8 mouse cellular contexts compared by ENCODE assay signal in the genomic region with DNA sequence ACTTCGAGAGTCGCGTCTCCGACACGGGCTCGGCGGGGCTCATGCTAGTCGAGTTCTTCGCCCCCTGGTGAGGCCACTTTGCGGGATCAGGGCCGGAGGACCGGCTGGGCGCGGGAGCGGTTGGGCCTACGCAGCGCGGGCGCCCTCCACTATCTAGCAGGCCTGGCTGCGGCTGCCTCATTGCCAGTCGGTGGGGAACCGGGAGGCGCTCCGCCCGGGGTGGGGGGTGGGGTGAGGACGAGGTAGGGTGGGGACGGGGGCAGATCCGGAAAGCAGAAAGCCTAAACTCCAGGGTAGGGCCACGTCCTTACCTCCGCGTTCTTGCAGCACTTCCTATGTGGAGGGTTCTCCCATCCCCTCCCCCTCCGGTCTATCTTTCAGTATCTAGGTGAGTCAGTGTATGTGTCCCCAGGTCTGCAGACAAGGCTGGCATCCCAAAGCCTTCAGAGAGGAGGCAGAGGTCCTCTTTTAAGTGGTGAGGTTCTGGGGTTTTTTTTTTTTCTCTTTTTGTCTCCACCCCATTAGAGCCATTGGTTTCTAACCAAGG. TPM values are rescaled to one million over a fixed set of nuclear protein-coding genes. Genes with fewer than 3 reads are reported as not detected.
A peak's percentile ranks its signal among the peaks of the same experiment; 100 is the strongest.
DNase-seq lines count a peak whose midpoint lies in the region; ATAC-seq and TF ChIP-seq lines count a peak whose summit lies in the region.

No protein-coding gene starts in this region.

- peak overlapping the region; percentile 98 for H3K9ac ChIP-seq in embryonic facial prominence, embryonic 11.5 days (replicated peaks; ENCODE audit: low read length)
- peak overlapping the region; percentile 97 for H3K9ac ChIP-seq in hindbrain, embryonic 13.5 days
- peak overlapping the region; percentile 97 for H3K9ac ChIP-seq in liver, embryonic 15.5 days
- H3K9ac ChIP-seq in neural tube, embryonic 13.5 days, result peak overlapping the region; percentile 97

- H3K27ac ChIP-seq in embryonic facial prominence, embryonic 11.5 days (replicated peaks; ENCODE audit: low read depth, low read length), result peak overlapping the region; percentile 97
- H3K27ac ChIP-seq in hindbrain, embryonic 13.5 days, result peak overlapping the region; percentile 97
- H3K27ac ChIP-seq in liver, embryonic 15.5 days (replicated peaks), result peak overlapping the region; percentile 95
- peak overlapping the region; percentile 98 for H3K27ac ChIP-seq in neural tube, embryonic 13.5 days (replicated peaks)

- peak; percentile 31 for ATAC-seq in Patski
- peak; percentile 22 for ATAC-seq in embryonic facial prominence, embryonic 11.5 days (replicated peaks; ENCODE audit: insufficient number of reproducible peaks, low FRiP score, low TSS enrichment, low read depth)
- peak; percentile 63 for ATAC-seq in hindbrain, embryonic 13.5 days (ENCODE audit: low FRiP score)
- ATAC-seq in liver, embryonic 15.5 days (ENCODE audit: insufficient read depth), result peak; percentile 69
- peak; percentile 60 for ATAC-seq in neural tube, embryonic 13.5 days (ENCODE audit: low read depth)

- CTCF ChIA-PET in Patski (lab: Charles Lee), result interaction anchor here (0.6 to 3.0 kb wide), 4 partner anchors 9 to 61 kb away, joined by 3 to 13 read pairs (median 4); no protein-coding TSS in a partner anchor

- DNase-seq in lung, adult 18-20 months, result peak; percentile 48 to 53
- DNase-seq in lung, postnatal 4 days, result no peak
- DNase-seq in Patski (ENCODE audit: low read depth, low spot score), result peak; percentile 17
- peak; percentile 51 for DNase-seq in embryonic facial prominence, embryonic 11.5 days (ENCODE audit: low spot score)
- DNase-seq in spleen, postnatal 14 days (ENCODE audit: low spot score in 2 of 2), result no peak

- no peak for TF ChIP-seq CTCF in Patski (IDR thresholded peaks at IDR 0.05)

- H3K9me3 ChIP-seq in embryonic facial prominence, embryonic 11.5 days (replicated peaks; ENCODE audit: control insufficient read depth, low read length), result no peaks in the 10 kb centered on the region
- H3K9me3 ChIP-seq in hindbrain, embryonic 13.5 days, result no peaks in the 10 kb centered on the region
- no peaks in the 10 kb centered on the region for H3K9me3 ChIP-seq in liver, embryonic 15.5 days (replicated peaks)
- H3K9me3 ChIP-seq in neural tube, embryonic 13.5 days, result no peaks in the 10 kb centered on the region

- no peaks in the 10 kb centered on the region for H3K4me1 ChIP-seq in embryonic facial prominence, embryonic 11.5 days (ENCODE audit: control insufficient read depth, insufficient read depth, low read length)
- peaks cover 50% of the 10 kb centered on the region for H3K4me1 ChIP-seq in hindbrain, embryonic 13.5 days (replicated peaks)
- peaks cover 47% of the 10 kb centered on the region for H3K4me1 ChIP-seq in liver, embryonic 15.5 days (replicated peaks)
- H3K4me1 ChIP-seq in neural tube, embryonic 13.5 days (replicated peaks), result peaks cover 60% of the 10 kb centered on the region

- under 1% methylated on average over 26 of the region's 32 CpGs for WGBS in embryonic facial prominence, embryonic 11.5 days
- 1% methylated on average over 29 of the region's 32 CpGs for WGBS in hindbrain, embryonic 13.5 days
- 1% methylated on average over 32 of the region's 32 CpGs for WGBS in liver, embryonic 15.5 days (ENCODE audit: insufficient replicate concordance)
- WGBS in neural tube, embryonic 13.5 days, result under 1% methylated on average over 32 of the region's 32 CpGs

- H3K4me2 ChIP-seq in embryonic facial prominence, embryonic 11.5 days (ENCODE audit: low read depth, low read length), result peak overlapping the region; percentile 57
- H3K4me2 ChIP-seq in hindbrain, embryonic 13.5 days, result peak overlapping the region; percentile 58
- peak overlapping the region; percentile 89 for H3K4me2 ChIP-seq in liver, embryonic 15.5 days
- H3K4me2 ChIP-seq in neural tube, embryonic 13.5 days, result peak overlapping the region; percentile 79

- no peaks in the 10 kb centered on the region for H3K27me3 ChIP-seq in Patski
- H3K27me3 ChIP-seq in embryonic facial prominence, embryonic 11.5 days (ENCODE audit: control insufficient read depth, insufficient read depth, low read length), result no peaks in the 10 kb centered on the region
- H3K27me3 ChIP-seq in hindbrain, embryonic 13.5 days, result no peaks in the 10 kb centered on the region
- no peaks in the 10 kb centered on the region for H3K27me3 ChIP-seq in liver, embryonic 15.5 days
- no peaks in the 10 kb centered on the region for H3K27me3 ChIP-seq in neural tube, embryonic 13.5 days

- POLR2A ChIA-PET in Patski (lab: Charles Lee), result interaction anchor here (0.8 kb wide), 1 partner anchor 60 kb away, joined by 5 read pairs; a partner anchor contains a TSS

- H3K4me3 ChIP-seq in embryonic facial prominence, embryonic 11.5 days (ENCODE audit: low read depth, low read length), result peak overlapping the region; percentile 99
- peak overlapping the region; percentile 98 for H3K4me3 ChIP-seq in hindbrain, embryonic 13.5 days
- H3K4me3 ChIP-seq in liver, embryonic 15.5 days (replicated peaks), result peak overlapping the region; percentile 100
- H3K4me3 ChIP-seq in neural tube, embryonic 13.5 days, result peak overlapping the region; percentile 99

- H3K36me3 ChIP-seq in embryonic facial prominence, embryonic 11.5 days (replicated peaks; ENCODE audit: control insufficient read depth, insufficient read depth, low read depth, low read length), result peaks cover 7% of the 10 kb centered on the region
- peaks cover 13% of the 10 kb centered on the region; the same call in 1 of the 2 replicates for H3K36me3 ChIP-seq in hindbrain, embryonic 13.5 days
- peaks cover 30% of the 10 kb centered on the region for H3K36me3 ChIP-seq in liver, embryonic 15.5 days (replicated peaks)
- peaks cover 23% of the 10 kb centered on the region for H3K36me3 ChIP-seq in neural tube, embryonic 13.5 days

- in situ Hi-C loops in Patski (cut with MboI; ENCODE audit: low pct_unique_long_range_greater_than_20kb), result no loop called here

RNA-seq across cellular contexts. Expression of a gene that starts 0.6 kb away (rescaled TPM):
- 2.2 TPM for polyA plus RNA-seq in Patski (2021)
- polyA plus RNA-seq in embryonic facial prominence, embryonic 11.5 days (2014; fragmentation: Nextera tagmentation; extraction: Ambion mirVana), result 1.8 and 2.0 TPM in 2 replicates
- polyA plus RNA-seq in hindbrain, embryonic 13.5 days (2015; fragmentation: Nextera tagmentation; extraction: Ambion mirVana), result 5.7 and 6.8 TPM in 2 replicates
- 0.61 and 0.97 TPM in 2 replicates for polyA plus RNA-seq in liver, embryonic 15.5 days (2015; fragmentation: Nextera tagmentation; extraction: Ambion mirVana)
- 3.5 and 4.8 TPM in 2 replicates for polyA plus RNA-seq in neural tube, embryonic 13.5 days (2015; fragmentation: Nextera tagmentation; extraction: Ambion mirVana)

RNA-seq across cellular contexts. Expression of a gene that starts 0.6 kb away (rescaled TPM):
- 942 TPM for polyA plus RNA-seq in Patski (2021)
- polyA plus RNA-seq in embryonic facial prominence, embryonic 11.5 days (2014; fragmentation: Nextera tagmentation; extraction: Ambion mirVana), result 589 and 609 TPM in 2 replicates
- polyA plus RNA-seq in hindbrain, embryonic 13.5 days (2015; fragmentation: Nextera tagmentation; extraction: Ambion mirVana), result 386 and 398 TPM in 2 replicates
- 271 and 287 TPM in 2 replicates for polyA plus RNA-seq in liver, embryonic 15.5 days (2015; fragmentation: Nextera tagmentation; extraction: Ambion mirVana)
- 453 and 473 TPM in 2 replicates for polyA plus RNA-seq in neural tube, embryonic 13.5 days (2015; fragmentation: Nextera tagmentation; extraction: Ambion mirVana)

RNA-seq across cellular contexts. Expression of a gene that starts 27.2 kb away (rescaled TPM):
- polyA plus RNA-seq in Patski (2021), result not detected
- not detected in 2 replicates for polyA plus RNA-seq in embryonic facial prominence, embryonic 11.5 days (2014; fragmentation: Nextera tagmentation; extraction: Ambion mirVana)
- not detected in 2 replicates for polyA plus RNA-seq in hindbrain, embryonic 13.5 days (2015; fragmentation: Nextera tagmentation; extraction: Ambion mirVana)
- polyA plus RNA-seq in liver, embryonic 15.5 days (2015; fragmentation: Nextera tagmentation; extraction: Ambion mirVana), result not detected in 2 replicates
- not detected in 2 replicates for polyA plus RNA-seq in neural tube, embryonic 13.5 days (2015; fragmentation: Nextera tagmentation; extraction: Ambion mirVana)

RNA-seq across cellular contexts. Expression of a gene that starts 29.9 kb away (rescaled TPM):
- 1.6 TPM for polyA plus RNA-seq in Patski (2021)
- 9.5 and 15.2 TPM in 2 replicates for polyA plus RNA-seq in embryonic facial prominence, embryonic 11.5 days (2014; fragmentation: Nextera tagmentation; extraction: Ambion mirVana)
- polyA plus RNA-seq in hindbrain, embryonic 13.5 days (2015; fragmentation: Nextera tagmentation; extraction: Ambion mirVana), result 2.5 and 2.8 TPM in 2 replicates
- 2.9 and 3.0 TPM in 2 replicates for polyA plus RNA-seq in liver, embryonic 15.5 days (2015; fragmentation: Nextera tagmentation; extraction: Ambion mirVana)
- 2.6 TPM in 2 replicates for polyA plus RNA-seq in neural tube, embryonic 13.5 days (2015; fragmentation: Nextera tagmentation; extraction: Ambion mirVana)

RNA-seq across cellular contexts. Expression of a gene that starts 34.8 kb away (rescaled TPM):
- 667 TPM for polyA plus RNA-seq in Patski (2021)
- polyA plus RNA-seq in embryonic facial prominence, embryonic 11.5 days (2014; fragmentation: Nextera tagmentation; extraction: Ambion mirVana), result 475 and 478 TPM in 2 replicates
- 391 and 404 TPM in 2 replicates for polyA plus RNA-seq in hindbrain, embryonic 13.5 days (2015; fragmentation: Nextera tagmentation; extraction: Ambion mirVana)
- polyA plus RNA-seq in liver, embryonic 15.5 days (2015; fragmentation: Nextera tagmentation; extraction: Ambion mirVana), result 167 and 207 TPM in 2 replicates
- 393 and 478 TPM in 2 replicates for polyA plus RNA-seq in neural tube, embryonic 13.5 days (2015; fragmentation: Nextera tagmentation; extraction: Ambion mirVana)

Comparison
In these comparisons a context has a peak if more than half of its experiments do, and no peak if none do; other contexts are left out.
1. DNase-seq: peak in lung, adult 18-20 months (2 of 2), Patski (single experiment) and embryonic facial prominence, embryonic 11.5 days (single experiment); none in lung, postnatal 4 days (0 of 2) and spleen, postnatal 14 days (0 of 2).
2. Peak in every context shown above with its lines, with median percentiles within 50 percentile points of each other: ATAC-seq, H3K27ac ChIP-seq, H3K4me2 ChIP-seq, H3K4me3 ChIP-seq and H3K9ac ChIP-seq.